Mouse (Mus musculus) midbrain, embryonic 11.5 days (tissue): ENCODE data around the gene Mbnl1. TPM values are rescaled to one million over a fixed set of nuclear protein-coding genes. Genes with fewer than 3 reads are reported as not detected.
A peak's percentile ranks its signal among the peaks of the same experiment; 100 is the strongest.

Experiments
- ATAC-seq: fragments of 200-750 bp; cut with Nextera tagmentation; 2 replicates; pipeline ENCODE4 v1.8.0; 2017; ENCODE audit warnings: moderate TSS enrichment, moderate library complexity; ENCODE audit not compliant: low FRiP score
- DNase-seq: peaks from one replicate; pipeline ENCODE4 v3.0.0; 2015; ENCODE audit warnings: low spot score; ENCODE audit errors: missing footprints
- H3K27ac ChIP-seq: fragments of 300-500 bp; sonication (generic); 2 replicates; pipeline ENCODE4 v1.5.1; 2014; ENCODE audit warnings: low read depth, low read length
- H3K27me3 ChIP-seq: fragments of 300-500 bp; sonication (generic); 2 replicates; pipeline ENCODE4 v1.6.1; 2014; ENCODE audit warnings: mild to moderate bottlenecking, low read length, moderate library complexity, mixed read lengths; ENCODE audit not compliant: control insufficient read depth, insufficient read depth
- H3K36me3 ChIP-seq: fragments of 300-500 bp; sonication (generic); 2 replicates; pipeline ENCODE4 v1.6.1; 2014; ENCODE audit warnings: mild to moderate bottlenecking, low read length, moderate library complexity, mixed read lengths; ENCODE audit not compliant: control insufficient read depth, insufficient read depth
- H3K4me1 ChIP-seq: fragments of 300-500 bp; sonication (generic); 2 replicates; pipeline ENCODE4 v1.6.1; 2014; ENCODE audit warnings: low read length; ENCODE audit not compliant: control insufficient read depth, insufficient read depth
- H3K4me2 ChIP-seq: fragments of 300-500 bp; sonication (generic); 2 replicates; pipeline ENCODE4 v1.6.1; 2014; ENCODE audit warnings: mild to moderate bottlenecking, moderate library complexity
- H3K4me3 ChIP-seq: fragments of 300-500 bp; sonication (generic); 2 replicates; pipeline ENCODE4 v1.5.1; 2014; ENCODE audit warnings: low read depth, low read length
- H3K9ac ChIP-seq: fragments of 300-500 bp; sonication (generic); 2 replicates; pipeline ENCODE4 v1.6.1; 2014; ENCODE audit warnings: low read length
- H3K9me3 ChIP-seq: fragments of 300-500 bp; sonication (generic); 2 replicates; pipeline ENCODE4 v1.6.1; 2016; ENCODE audit warnings: low read length; ENCODE audit not compliant: control insufficient read depth
- WGBS: fragments of 180-500 bp; shearing (Covaris S2); extraction: QIAGEN DNeasy Blood & Tissue Kit; methylation state at CpG from one replicate; pipeline ENCODE4 v1.1.7; 2014; 5-methylcytosine and 5-hydroxymethylcytosine counted together
- polyA plus RNA-seq: library from polyadenylated mRNA; unstranded; fragments of >200 nt; fragmentation: Nextera tagmentation; extraction: Ambion mirVana; gene quantifications from 2 replicates; pipeline ENCODE4 v1.2.1, GENCODE M21; 2014

Gene Mbnl1
- polyA plus RNA-seq, 1 experiment from 2014 or later: 36.2 TPM

DNA sequence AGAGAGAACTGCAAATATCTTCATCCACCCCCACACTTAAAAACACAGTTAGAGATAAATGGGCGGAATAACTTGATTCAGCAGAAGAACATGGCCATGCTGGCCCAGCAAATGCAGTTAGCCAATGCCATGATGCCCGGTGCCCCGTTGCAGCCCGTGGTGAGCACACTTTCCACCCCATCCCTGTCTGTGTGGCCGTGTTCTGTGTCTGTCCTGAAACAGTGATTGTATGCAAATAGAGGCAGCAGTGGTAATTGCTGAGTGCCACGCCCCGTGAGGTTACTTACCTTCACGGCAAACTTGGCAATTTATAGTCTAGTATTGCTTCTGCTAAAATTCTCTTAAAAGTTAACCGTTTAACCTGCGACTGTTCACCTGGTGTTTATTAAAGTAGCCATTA lies 123.0 kb downstream of the Mbnl1 start:
- no peak overlapping the region for H3K27ac ChIP-seq
- H3K9me3 ChIP-seq: no peaks in the 10 kb centered on the region
- no peak overlapping the region for H3K9ac ChIP-seq
- 90% methylated on average over 10 of the region's 10 CpGs for WGBS
- DNase-seq: no peak
- no peak overlapping the region for H3K4me3 ChIP-seq
- no peaks in the 10 kb centered on the region for H3K27me3 ChIP-seq
- H3K4me1 ChIP-seq: no peaks in the 10 kb centered on the region
- no peak for ATAC-seq
- no peaks in the 10 kb centered on the region for H3K36me3 ChIP-seq
- no peak overlapping the region for H3K4me2 ChIP-seq

DNA sequence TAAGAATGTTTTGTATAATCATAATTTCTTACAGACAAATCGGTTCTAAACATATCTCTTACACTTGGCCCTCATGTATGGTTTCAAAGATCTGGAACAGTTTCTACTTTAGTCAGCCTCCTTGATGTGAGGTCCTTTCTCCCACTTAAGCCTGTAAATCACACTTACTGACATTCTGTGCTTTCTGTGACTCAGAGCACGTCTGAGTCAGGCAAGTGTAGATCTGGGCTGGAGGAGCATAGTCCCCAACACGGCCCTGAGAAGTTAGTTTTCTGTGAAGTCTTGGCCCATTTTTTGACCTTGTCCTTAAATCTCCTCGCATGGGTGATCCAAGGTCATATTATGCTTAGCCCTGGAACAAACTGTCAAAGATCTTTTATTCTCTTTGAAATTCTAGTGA lies 124.4 kb downstream of the Mbnl1 start:
- Histone ChIP-seq H3K4me3 (no peak overlapping the region), H3K9me3 (no peaks in the 10 kb centered on the region), H3K36me3 (no peaks in the 10 kb centered on the region), H3K27ac (no peak overlapping the region), H3K9ac (no peak overlapping the region), H3K27me3 (no peaks in the 10 kb centered on the region), H3K4me2 (no peak overlapping the region), H3K4me1 (no peaks in the 10 kb centered on the region)
- WGBS: 77% methylated on average over 4 of the region's 4 CpGs
- DNase-seq (no peak), ATAC-seq (no peak)

DNA sequence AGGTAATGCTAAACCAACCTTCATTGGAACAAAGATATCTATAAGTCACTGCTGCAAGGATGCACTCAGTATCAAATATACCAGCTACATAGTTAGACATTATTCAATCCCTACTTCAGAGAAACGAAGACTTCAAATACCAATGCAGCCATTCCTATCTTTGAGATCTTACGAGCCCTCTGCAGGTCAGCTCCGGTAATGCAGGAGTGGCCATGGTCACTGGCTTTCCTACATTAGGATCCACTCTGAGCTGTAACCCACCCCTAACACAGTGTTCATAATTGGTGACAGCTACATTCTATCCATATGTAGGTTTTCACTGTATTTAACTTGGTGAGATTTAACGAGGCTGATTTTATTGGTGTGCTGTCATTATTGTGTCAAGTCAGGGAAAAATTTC lies 129.1 kb downstream of the Mbnl1 start:
- Histone ChIP-seq H3K4me1 (no peaks in the 10 kb centered on the region), H3K4me3 (no peak overlapping the region), H3K27ac (no peak overlapping the region), H3K27me3 (no peaks in the 10 kb centered on the region), H3K9me3 (no peaks in the 10 kb centered on the region), H3K36me3 (no peaks in the 10 kb centered on the region), H3K9ac (no peak overlapping the region), H3K4me2 (no peak overlapping the region)
- 23% methylated on average over 4 of the region's 4 CpGs for WGBS
- ATAC-seq (peak; percentile 67; the same call in 1 of the 2 replicates), DNase-seq (peak; percentile 98)

DNA sequence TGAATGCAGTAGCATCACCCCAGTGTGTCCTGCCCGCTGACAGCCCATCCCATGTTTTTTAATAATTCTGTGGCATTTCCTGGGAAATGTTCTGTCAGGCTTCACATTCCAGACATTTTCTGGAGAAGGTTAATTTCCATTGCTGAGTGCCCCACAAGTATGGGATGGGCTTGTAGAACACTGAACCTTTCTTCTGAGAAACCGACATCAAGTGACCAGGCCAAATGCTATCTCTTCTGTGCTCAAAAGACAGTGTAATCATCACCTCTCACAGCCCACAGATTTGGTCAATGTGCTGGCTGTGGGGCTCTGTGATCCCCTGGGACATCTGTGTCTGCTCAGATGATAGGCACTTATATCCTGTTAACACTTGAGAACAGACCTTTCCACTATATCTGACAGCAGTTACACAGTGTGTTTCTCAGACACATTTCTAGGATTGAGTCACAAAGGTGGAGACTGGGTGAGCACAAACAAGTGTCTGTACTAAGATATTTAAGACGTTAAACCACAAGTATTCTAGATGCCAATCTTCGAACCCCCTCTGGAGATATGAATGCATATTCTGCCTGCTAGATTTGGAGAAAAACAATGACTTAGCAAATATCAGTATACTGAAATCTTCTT lies 130.4 kb downstream of the Mbnl1 start:
- WGBS: 94% methylated on average over 4 of the region's 4 CpGs
- H3K9ac ChIP-seq: no peak overlapping the region
- no peaks in the 10 kb centered on the region for H3K4me1 ChIP-seq
- no peaks in the 10 kb centered on the region for H3K27me3 ChIP-seq
- ATAC-seq: no peak
- H3K36me3 ChIP-seq: no peaks in the 10 kb centered on the region
- H3K4me2 ChIP-seq: no peak overlapping the region
- H3K9me3 ChIP-seq: no peaks in the 10 kb centered on the region
- no peak overlapping the region for H3K27ac ChIP-seq
- H3K4me3 ChIP-seq: no peak overlapping the region
- no peak for DNase-seq

DNA sequence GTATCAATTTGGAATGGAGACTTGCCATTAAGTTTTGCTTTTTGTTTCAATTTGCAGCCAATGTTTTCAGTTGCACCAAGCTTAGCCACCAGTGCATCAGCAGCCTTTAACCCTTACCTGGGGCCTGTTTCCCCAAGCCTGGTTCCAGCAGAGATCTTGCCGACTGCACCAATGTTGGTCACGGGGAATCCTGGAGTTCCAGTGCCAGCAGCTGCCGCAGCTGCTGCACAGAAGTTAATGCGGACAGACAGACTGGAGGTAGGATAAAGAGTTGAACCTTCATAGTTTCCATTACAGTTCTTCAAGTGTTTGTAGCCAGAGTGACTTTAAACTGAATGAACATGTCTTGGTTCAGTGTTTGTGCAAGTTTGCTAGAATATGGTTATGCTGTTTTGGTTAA lies 131.0 kb downstream of the Mbnl1 start:
- DNase-seq (no peak), ATAC-seq (no peak)
- no peaks in the 10 kb centered on the region for H3K9me3 ChIP-seq
- H3K36me3 ChIP-seq: no peaks in the 10 kb centered on the region
- 95% methylated on average over 4 of the region's 4 CpGs for WGBS
- no peak overlapping the region for H3K4me2 ChIP-seq
- no peaks in the 10 kb centered on the region for H3K4me1 ChIP-seq
- H3K27me3 ChIP-seq: no peaks in the 10 kb centered on the region
- no peak overlapping the region for H3K9ac ChIP-seq
- no peak overlapping the region for H3K27ac ChIP-seq
- H3K4me3 ChIP-seq: no peak overlapping the region

DNA sequence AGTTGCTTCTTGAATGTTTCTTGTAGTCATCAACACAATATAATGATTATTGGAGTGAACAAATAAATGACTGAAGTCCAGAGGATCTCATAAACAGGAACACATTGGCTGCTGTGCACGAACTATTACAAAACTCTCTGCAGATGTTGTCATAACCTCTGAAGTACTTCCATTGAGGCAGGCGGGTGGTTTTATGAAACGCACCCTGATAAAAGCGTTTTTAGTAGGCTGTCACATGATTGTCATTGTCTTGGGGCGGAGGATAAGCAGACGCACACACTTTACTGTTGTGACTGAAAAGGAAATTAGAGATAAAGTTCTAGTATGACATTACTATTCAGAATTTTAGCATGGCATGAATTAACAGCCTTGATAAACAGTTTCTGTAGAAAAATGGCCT lies 131.6 kb downstream of the Mbnl1 start:
- H3K9me3 ChIP-seq: no peaks in the 10 kb centered on the region
- H3K27ac ChIP-seq: no peak overlapping the region
- H3K4me3 ChIP-seq: no peak overlapping the region
- H3K9ac ChIP-seq: no peak overlapping the region
- H3K36me3 ChIP-seq: no peaks in the 10 kb centered on the region
- ATAC-seq (no peak), DNase-seq (no peak)
- no peaks in the 10 kb centered on the region for H3K4me1 ChIP-seq
- no peak overlapping the region for H3K4me2 ChIP-seq
- H3K27me3 ChIP-seq: no peaks in the 10 kb centered on the region
- WGBS: 93% methylated on average over 6 of the region's 6 CpGs

DNA sequence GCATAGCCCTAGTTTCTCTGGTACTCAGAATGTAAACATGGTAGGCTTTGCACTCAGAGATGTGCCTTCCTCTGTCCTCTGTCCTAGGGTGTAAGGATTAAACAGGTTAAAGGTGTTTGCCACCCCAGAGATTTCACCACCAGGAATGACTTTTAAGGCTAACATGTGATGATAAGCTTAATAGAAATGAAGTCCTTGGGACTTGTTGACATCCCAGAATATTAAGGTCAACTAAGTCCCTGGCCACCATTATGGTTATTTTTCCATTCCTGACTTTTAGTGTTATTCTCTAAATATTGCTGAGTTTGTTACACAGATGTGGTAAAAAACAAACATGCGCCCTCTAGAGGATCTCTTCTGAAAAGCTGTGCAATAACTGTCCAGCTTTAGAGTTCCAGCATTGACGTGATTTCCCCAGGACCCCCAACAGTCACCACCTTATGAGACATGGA lies 136.3 kb downstream of the Mbnl1 start:
- Histone ChIP-seq H3K4me2 (no peak overlapping the region), H3K36me3 (no peaks in the 10 kb centered on the region), H3K4me3 (no peak overlapping the region), H3K9ac (no peak overlapping the region), H3K27me3 (no peaks in the 10 kb centered on the region), H3K27ac (no peak overlapping the region), H3K4me1 (no peaks in the 10 kb centered on the region), H3K9me3 (no peaks in the 10 kb centered on the region)
- DNase-seq: peak; percentile 87
- WGBS: 19% methylated on average over 2 of the region's 2 CpGs
- peak; percentile 56; the same call in 1 of the 2 replicates for ATAC-seq

DNA sequence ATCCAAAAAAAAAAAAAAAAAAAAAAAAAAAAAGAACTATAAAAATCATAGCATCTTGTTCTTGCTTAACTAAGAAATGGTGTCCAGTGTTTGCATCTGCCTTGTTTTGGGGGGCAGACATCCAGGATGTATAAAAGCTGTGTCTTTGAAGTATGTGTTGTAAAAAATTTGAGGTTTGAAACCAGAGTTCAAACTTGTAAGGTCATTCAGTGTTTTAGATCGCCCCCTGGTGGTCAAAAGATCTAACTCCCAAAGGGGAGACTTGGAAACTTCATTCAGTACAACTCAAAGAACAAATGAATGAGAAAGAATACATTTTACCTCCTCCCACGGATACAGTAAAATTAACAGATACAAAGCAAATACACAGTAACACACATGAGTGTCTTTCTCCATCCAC lies 139.2 kb downstream of the Mbnl1 start:
- Histone ChIP-seq H3K9ac (no peak overlapping the region), H3K4me2 (no peak overlapping the region), H3K9me3 (no peaks in the 10 kb centered on the region), H3K27ac (no peak overlapping the region), H3K36me3 (no peaks in the 10 kb centered on the region), H3K27me3 (no peaks in the 10 kb centered on the region), H3K4me3 (no peak overlapping the region), H3K4me1 (no peaks in the 10 kb centered on the region)
- ATAC-seq (no peak), DNase-seq (peak; percentile 91)
- WGBS: 19% methylated on average over 2 of the region's 2 CpGs

DNA sequence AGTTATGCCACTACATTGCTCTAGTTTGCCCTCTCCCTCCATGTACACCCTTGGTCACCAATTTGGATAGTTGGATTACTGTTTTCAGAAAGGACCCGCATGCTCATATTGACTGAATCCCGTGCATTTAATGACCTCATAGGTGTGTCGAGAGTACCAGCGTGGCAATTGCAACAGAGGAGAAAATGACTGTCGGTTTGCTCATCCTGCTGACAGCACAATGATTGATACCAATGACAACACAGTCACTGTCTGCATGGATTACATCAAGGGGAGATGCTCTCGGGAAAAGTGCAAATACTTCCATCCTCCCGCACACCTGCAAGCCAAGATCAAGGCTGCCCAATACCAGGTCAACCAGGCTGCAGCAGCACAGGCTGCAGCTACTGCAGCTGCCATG lies 140.5 kb downstream of the Mbnl1 start:
- no peak overlapping the region for H3K4me3 ChIP-seq
- H3K27me3 ChIP-seq: no peaks in the 10 kb centered on the region
- no peaks in the 10 kb centered on the region for H3K4me1 ChIP-seq
- ATAC-seq: no peak
- no peaks in the 10 kb centered on the region for H3K9me3 ChIP-seq
- H3K4me2 ChIP-seq: no peak overlapping the region
- H3K27ac ChIP-seq: no peak overlapping the region
- H3K9ac ChIP-seq: no peak overlapping the region
- H3K36me3 ChIP-seq: no peaks in the 10 kb centered on the region
- WGBS: 91% methylated on average over 7 of the region's 7 CpGs
- DNase-seq: no peak
